Mouse (Mus musculus): ENCODE results near the gene Hunk. TPM values are rescaled to one million over a fixed set of nuclear protein-coding genes. Genes with fewer than 3 reads are reported as not detected.

Hunk gene
- total and polyA plus RNA-seq, 3 experiments = 0.01 TPM; not detected in 2

DNA sequence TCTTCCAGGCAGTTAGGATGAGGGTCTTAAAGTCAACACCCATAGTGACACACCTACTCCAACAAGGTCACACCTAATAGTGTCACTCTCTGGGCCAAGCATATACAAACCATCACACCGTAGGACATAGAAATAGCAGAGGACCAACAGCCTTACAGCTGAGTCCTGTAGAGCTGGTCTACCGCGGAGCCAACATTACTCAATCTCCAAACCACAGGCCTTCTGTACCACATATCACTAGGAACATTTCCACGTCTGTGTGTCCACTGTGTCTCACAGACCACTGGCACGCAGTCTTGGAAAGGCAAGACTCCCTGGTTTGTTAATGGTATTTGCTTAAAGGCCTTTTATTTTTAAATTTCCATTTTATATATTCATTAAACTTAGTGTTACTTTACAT, 95.8 kb downstream of the Hunk start:
- Histone ChIP-seq H3K79me2 (ENCODE audit: control insufficient read depth, insufficient read depth, low read length, poor library complexity) (no peaks in the 10 kb centered on the region), H3K27me3 (ENCODE audit: control insufficient read depth in 1 of 2, insufficient read depth in 2 of 2, low read length in 2 of 2) (no peaks in the 10 kb centered on the region), H3K4me3 (ENCODE audit: control insufficient read depth in 1 of 2, insufficient read depth in 1 of 2, low read depth in 2 of 2, low read length in 2 of 2) (no peak overlapping the region), H3K4me1 (ENCODE audit: control insufficient read depth in 1 of 2, insufficient read depth in 2 of 2, low read length in 2 of 2) (no peaks in the 10 kb centered on the region), H3K9me3 (replicated peaks; ENCODE audit: insufficient read depth, low read length) (no peaks in the 10 kb centered on the region), H3K27ac (ENCODE audit: control insufficient read depth, low read depth, low read length) (no peak overlapping the region), H3K36me3 (ENCODE audit: control insufficient read depth in 1 of 2, insufficient read depth in 2 of 2, low read length in 2 of 2) (no peaks in the 10 kb centered on the region), H3K9ac (ENCODE audit: control insufficient read depth, low read depth, low read length, poor library complexity, severe bottlenecking) (no peak overlapping the region)
- TF ChIP-seq POLR2AphosphoS2 (IDR thresholded peaks at IDR 0.05; ENCODE audit: low read length) (no peak), POLR2A (IDR thresholded peaks at IDR 0.05; ENCODE audit: control insufficient read depth in 1 of 2, insufficient read depth in 1 of 2, low read depth in 1 of 2, low read length in 2 of 2, poor library complexity in 1 of 2) (no peak), ZKSCAN1 (IDR thresholded peaks at IDR 0.05; ENCODE audit: low read depth, low read length) (no peak), JUND (IDR thresholded peaks at IDR 0.05; ENCODE audit: low read depth, low read length) (no peak), RCOR1 (IDR thresholded peaks at IDR 0.05; ENCODE audit: low read depth, low read length) (no peak), ETS1 (IDR thresholded peaks at IDR 0.05; ENCODE audit: low read depth, low read length) (no peak), TAL1 (IDR thresholded peaks at IDR 0.05; ENCODE audit: low read length) (no peak), MYC (IDR thresholded peaks at IDR 0.05; ENCODE audit: low read depth, low read length) (no peak), SIN3A (IDR thresholded peaks at IDR 0.05; ENCODE audit: low read length) (no peak), NELFE (IDR thresholded peaks at IDR 0.05; ENCODE audit: low read depth, low read length) (no peak), MAZ (IDR thresholded peaks at IDR 0.05; ENCODE audit: low read depth, low read length) (no peak), BHLHE40 (IDR thresholded peaks at IDR 0.05; ENCODE audit: borderline replicate concordance, low read depth, low read length) (no peak), MYB (IDR thresholded peaks at IDR 0.05; ENCODE audit: low read depth, low read length) (no peak), UBTF (IDR thresholded peaks at IDR 0.05; ENCODE audit: borderline replicate concordance, insufficient read depth, low read depth, low read length) (no peak), GABPA (IDR thresholded peaks at IDR 0.05; ENCODE audit: low read depth, low read length) (no peak), MAX (IDR thresholded peaks at IDR 0.05; ENCODE audit: low read length) (no peak), EP300 (IDR thresholded peaks at IDR 0.05; ENCODE audit: low read depth in 1 of 2, low read length in 2 of 2) (no peak), ZC3H11A (IDR thresholded peaks at IDR 0.05; ENCODE audit: low read depth, low read length) (no peak), TBP (IDR thresholded peaks at IDR 0.05; ENCODE audit: low read depth, low read length) (no peak)
- DNase-seq (ENCODE audit: low read depth, low spot score) = no peak

- H3K9me3 ChIP-seq (replicated peaks; ENCODE audit: insufficient read depth, low read length) = no peaks in the 10 kb centered on the region
These were observed 97.5 kb downstream of the Hunk start for GRCm38 (mm10) chr16:90483341-90483740.

More at GRCm38 (mm10) chr16:90483341-90483740, 97.5 kb downstream of the Hunk start:
- no peak for DNase-seq (ENCODE audit: low read depth, low spot score)
- Histone ChIP-seq H3K79me2 (ENCODE audit: control insufficient read depth, insufficient read depth, low read length, poor library complexity) (no peaks in the 10 kb centered on the region), H3K4me1 (ENCODE audit: control insufficient read depth in 1 of 2, insufficient read depth in 2 of 2, low read length in 2 of 2) (no peaks in the 10 kb centered on the region), H3K27me3 (ENCODE audit: control insufficient read depth in 1 of 2, insufficient read depth in 2 of 2, low read length in 2 of 2) (no peaks in the 10 kb centered on the region), H3K9ac (ENCODE audit: control insufficient read depth, low read depth, low read length, poor library complexity, severe bottlenecking) (no peak overlapping the region), H3K36me3 (ENCODE audit: control insufficient read depth in 1 of 2, insufficient read depth in 2 of 2, low read length in 2 of 2) (no peaks in the 10 kb centered on the region), H3K4me3 (ENCODE audit: control insufficient read depth in 1 of 2, insufficient read depth in 1 of 2, low read depth in 2 of 2, low read length in 2 of 2) (no peak overlapping the region), H3K27ac (ENCODE audit: control insufficient read depth, low read depth, low read length) (no peak overlapping the region)
- TF ChIP-seq TBP (IDR thresholded peaks at IDR 0.05; ENCODE audit: low read depth, low read length) (no peak), RCOR1 (IDR thresholded peaks at IDR 0.05; ENCODE audit: low read depth, low read length) (no peak), MYC (IDR thresholded peaks at IDR 0.05; ENCODE audit: low read depth, low read length) (no peak), ELF1 (IDR thresholded peaks at IDR 0.05; ENCODE audit: low read depth, low read length) (no peak), MEF2A (IDR thresholded peaks at IDR 0.05; ENCODE audit: extremely low read depth, insufficient replicate concordance, low read depth, low read length, poor library complexity, severe bottlenecking) (no peak), USF2 (IDR thresholded peaks at IDR 0.05; ENCODE audit: borderline replicate concordance in 1 of 2, insufficient read depth in 1 of 2, low read depth in 1 of 2, low read length in 2 of 2) (no peak)

Measured in MEL (cell line).